Mouse (Mus musculus) hindlimb bud, embryonic 11.5 days (tissue): ENCODE data around the gene Snd1.

Experiments
- DNase-seq: peaks from one replicate; pipeline ENCODE4 v3.0.0-alpha.2; 2012; ENCODE audit warnings: low read depth, low spot score; ENCODE audit errors: extremely low spot score

Snd1 gene

GRCm38 (mm10) chr6:28743586-28743985 is 268.6 kb downstream of the Snd1 start:
- DNase-seq = no peak

GRCm38 (mm10) chr6:28745864-28746263 is 270.9 kb downstream of the Snd1 start:
- no peak for DNase-seq

GRCm38 (mm10) chr6:28747025-28747424 is 272.1 kb downstream of the Snd1 start:
- DNase-seq = no peak

DNA sequence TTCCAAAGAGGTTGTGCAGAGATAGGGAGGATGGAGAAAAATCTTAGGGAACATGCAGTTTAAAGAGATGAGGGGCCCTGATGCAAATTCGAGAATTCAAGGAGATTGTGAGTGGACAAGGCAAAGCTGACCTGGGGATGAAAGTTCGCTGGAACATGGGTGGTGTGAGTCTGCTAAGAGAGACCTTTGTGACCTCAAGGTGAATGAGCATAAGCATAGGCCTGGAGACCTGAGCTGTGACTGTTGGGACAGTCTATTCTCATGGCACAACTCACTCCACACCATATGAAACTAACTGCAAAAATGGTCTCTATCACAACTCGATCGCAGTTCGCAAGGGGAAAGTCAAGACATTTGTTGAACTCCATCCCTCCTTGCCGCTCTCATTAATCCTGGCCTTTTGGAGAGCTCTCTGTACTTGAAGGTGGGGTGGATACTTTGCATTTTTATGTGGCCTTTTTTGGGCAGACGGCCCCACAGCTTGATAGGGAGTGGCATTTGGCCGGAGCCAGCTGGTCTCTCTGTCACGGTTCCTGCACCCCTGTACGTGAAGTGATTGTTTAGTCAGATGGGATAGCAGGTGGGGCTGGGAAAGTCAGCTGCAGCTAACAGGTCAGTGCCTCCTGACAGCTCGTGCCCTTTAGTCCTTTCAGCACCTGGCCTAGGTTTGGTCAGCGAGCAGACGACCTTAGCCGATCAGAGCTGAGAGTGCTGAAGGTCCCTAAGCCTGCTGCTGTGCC is 273.2 kb downstream of the Snd1 start:
- DNase-seq = no peak

GRCm38 (mm10) chr6:28749224-28749623 is 274.3 kb downstream of the Snd1 start:
- DNase-seq = no peak

GRCm38 (mm10) chr6:28751186-28751585 is 276.2 kb downstream of the Snd1 start:
- DNase-seq = no peak

- no peak for DNase-seq
Observed at GRCm38 (mm10) chr6:28753217-28753616, 278.3 kb downstream of the Snd1 start.

DNA sequence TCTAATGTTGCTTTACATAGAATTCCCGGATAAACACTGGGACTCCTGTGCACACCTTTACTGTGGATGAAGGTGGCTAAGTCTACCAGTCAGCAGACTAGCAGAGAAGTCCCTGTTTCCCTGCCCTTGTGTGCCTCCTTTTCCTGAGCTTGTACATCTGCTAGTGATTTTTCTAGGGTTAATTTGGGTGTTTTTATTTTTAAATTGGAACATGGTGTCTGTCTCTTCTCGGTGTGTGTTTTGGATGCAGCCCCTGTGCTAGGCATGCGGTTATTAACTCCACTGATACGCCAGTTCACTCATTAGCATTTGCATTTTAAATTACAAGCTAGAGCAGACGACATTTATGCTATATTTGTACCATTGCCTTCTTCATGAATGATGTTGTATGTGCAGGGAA is 278.7 kb downstream of the Snd1 start:
- no peak for DNase-seq

DNA sequence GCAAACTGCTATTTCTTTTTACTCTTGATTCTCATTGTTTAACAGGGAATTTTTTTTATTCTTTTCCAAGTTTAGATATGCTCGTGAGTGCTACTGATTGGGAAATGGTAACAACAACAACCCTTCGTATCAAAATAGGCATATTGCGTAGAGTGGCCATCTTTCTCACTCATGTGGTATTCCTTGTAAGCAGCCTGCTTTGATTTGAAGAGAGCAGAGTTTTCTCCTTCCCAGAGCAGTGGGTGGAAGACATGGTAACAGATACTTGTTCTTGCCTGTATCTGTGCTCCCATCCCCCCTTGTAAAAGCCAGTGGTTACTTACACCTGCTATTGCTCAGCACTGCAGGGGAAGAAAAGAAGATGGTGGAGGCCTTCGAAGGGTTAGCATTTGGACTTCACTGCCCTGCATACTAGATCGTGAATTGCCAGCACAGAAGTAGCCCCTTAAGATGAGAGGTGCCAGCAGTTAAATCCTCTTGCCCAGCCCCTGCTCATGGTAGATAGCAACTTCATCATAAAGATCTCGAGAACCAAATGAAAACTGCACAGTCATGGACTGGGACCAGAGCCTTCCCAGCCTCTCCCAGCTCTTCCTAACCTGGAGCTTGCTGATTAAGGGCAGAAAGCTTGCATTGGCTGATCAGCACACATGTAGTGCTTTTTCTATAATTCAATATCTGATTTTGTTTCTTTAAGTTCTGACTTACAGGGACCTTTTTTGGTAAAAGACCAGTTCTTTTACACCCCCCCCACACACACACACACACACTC is 279.4 kb downstream of the Snd1 start:
- DNase-seq = no peak

DNA sequence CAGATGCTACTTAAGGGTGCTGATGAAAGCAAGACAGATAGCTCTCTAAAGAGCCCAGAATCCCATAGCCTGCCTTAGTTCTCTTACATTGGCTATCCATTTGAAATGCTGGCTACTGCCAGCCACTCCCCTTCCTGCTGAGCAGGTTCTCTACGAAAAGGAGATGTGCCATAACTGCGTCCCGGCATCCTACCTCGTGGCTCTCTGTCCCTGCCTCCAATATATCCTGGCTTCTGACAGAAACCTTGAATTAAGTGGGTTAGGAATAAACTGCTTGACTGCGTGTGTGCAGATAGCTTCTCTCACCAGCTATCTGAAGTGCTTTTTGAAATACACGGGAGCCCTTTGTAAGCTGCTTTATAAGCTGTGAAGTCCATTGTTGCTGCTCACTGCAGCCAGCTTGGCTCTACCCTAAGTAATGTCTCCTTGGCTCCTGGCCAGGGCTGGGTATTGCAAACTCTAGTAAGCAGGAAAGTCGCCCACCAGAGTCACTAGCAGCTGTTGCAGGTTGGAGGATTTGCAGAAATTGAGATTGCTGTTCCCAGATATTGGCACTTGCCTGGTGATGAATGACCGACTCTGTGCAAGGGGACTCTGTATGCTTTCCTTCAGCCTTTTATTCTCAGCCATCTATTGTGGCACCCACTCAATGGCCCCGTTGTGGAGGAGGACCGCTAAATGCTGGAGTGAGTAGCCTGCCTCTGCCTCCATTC is 281.5 kb downstream of the Snd1 start:
- no peak for DNase-seq

DNA sequence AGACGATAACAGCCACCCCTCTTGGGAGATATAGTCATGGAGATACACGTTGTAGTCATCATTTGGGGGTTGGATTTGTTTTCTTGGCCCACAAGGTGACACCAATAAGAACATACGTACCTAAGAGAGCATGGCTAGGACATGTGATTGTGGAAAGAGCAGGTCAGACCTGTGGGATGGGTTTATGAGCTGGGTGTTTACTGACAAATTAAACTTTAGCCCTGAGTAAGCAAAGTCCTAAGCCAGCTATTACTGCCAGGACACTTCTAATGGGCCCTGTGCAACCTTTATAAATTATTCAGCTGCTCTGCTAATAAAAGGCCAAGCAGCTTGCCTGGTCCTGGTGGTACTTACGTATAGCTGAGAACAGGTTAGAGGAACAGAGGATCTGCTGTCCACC is 283.4 kb downstream of the Snd1 start:
- DNase-seq = no peak

- DNase-seq = peak; percentile 47
Observed at GRCm38 (mm10) chr6:28761728-28762127, 286.8 kb downstream of the Snd1 start.

- DNase-seq = no peak
Observed at GRCm38 (mm10) chr6:28762132-28762775, 287.3 kb downstream of the Snd1 start.

DNA sequence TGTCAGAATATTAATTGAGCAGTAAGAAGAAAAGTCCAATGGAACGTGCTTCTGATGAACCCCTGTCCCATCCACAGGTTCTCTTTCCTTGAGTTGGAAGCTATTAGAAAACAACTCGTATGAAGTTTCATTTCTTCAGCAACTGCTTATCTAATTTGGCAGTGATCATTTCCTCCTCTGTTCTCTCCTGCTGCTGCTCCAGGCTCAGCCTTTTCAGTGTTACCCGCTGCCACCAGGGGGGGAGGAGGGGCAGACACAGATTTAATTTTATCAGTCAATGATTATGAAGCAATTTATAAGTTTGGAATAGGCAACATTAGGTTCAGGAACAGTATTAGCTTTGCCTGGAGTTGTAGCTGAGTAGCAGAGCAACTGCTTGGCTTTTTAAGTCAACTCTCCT is 291.7 kb downstream of the Snd1 start:
- DNase-seq = no peak

GRCm38 (mm10) chr6:28767891-28768481 is 293.0 kb downstream of the Snd1 start:
- DNase-seq = no peak

GRCm38 (mm10) chr6:28771331-28771730 is 296.4 kb downstream of the Snd1 start:
- DNase-seq = no peak

- DNase-seq = no peak
Observed at GRCm38 (mm10) chr6:28781696-28782095, 306.8 kb downstream of the Snd1 start.

DNA sequence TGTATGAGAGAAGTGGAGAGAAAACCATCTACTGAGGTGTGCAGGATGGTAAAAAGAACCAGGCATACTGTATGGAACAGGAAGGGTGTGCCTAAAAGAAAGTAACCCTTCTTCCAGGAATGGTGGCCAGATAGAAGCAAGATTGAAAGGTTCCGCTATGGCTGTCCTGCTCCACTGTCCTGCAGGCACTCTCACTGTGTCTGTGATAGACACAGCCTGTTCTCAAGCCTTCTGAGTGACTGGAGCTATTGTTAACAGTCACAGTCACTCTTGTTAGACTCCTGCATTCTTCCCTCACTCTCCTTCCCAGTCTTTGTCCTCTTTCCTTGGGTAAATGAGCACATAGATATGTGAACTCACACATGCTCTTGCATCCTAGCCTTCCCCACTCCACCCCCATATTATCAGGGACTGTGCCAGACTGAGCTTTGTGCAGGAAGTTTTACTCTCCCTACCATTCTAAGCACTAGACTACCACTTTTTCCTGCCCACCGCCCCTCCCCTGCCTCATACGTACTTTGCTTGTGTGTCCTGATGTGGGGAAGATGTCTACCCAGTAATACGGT is 308.2 kb downstream of the Snd1 start:
- no peak for DNase-seq

GRCm38 (mm10) chr6:28783953-28784352 is 309.0 kb downstream of the Snd1 start:
- no peak for DNase-seq

- no peak for DNase-seq
Observed at GRCm38 (mm10) chr6:28785770-28786169, 310.8 kb downstream of the Snd1 start.

GRCm38 (mm10) chr6:28787133-28787532 is 312.2 kb downstream of the Snd1 start:
- no peak for DNase-seq
